Comparison of ENCODE assay signal across 22 mouse cellular contexts in genomic region chr7:24621193-24621592, GRCm38 (mm10). TPM values are rescaled to one million over a fixed set of nuclear protein-coding genes. Genes with fewer than 3 reads are reported as not detected.
DNase-seq lines count a peak whose midpoint lies in the region; ATAC-seq and TF ChIP-seq lines count a peak whose summit lies in the region.
"Had no signal": no experiment of that assay in that cellular context is flagged by ENCODE, and none has a peak within 500 bp of the region (broad histone marks: within the 10 kb centered on the region; RNA-seq: fewer than 3 reads in every experiment).

No protein-coding gene starts in this region.

- no peaks in the 10 kb centered on the region for H3K9me3 ChIP-seq in forebrain, postnatal 0 days (ENCODE audit: low read length)
- peaks cover 5% of the 10 kb centered on the region; the same call in 1 of the 2 replicates for H3K9me3 ChIP-seq in forebrain, embryonic 12.5 days
- H3K9me3 ChIP-seq: lung, embryonic 15.5 days had no signal

- TF ChIP-seq POLR2A in testis, adult 2 months (IDR thresholded peaks at IDR 0.05; ENCODE audit: control insufficient read depth, low read depth, low read length) = no peak

- H3K4me3 ChIP-seq in forebrain, postnatal 0 days (ENCODE audit: low read depth, low read length) = no peak overlapping the region
- no peak overlapping the region for H3K4me3 ChIP-seq in forebrain, embryonic 12.5 days (replicated peaks)
- no peak overlapping the region for H3K4me3 ChIP-seq in left cerebral cortex, adult 2 months
- no peak overlapping the region for H3K4me3 ChIP-seq in testis, adult 2 months (ENCODE audit: control insufficient read depth, low read depth, low read length)
- H3K4me3 ChIP-seq: heart, embryonic 10.5 days; lung, embryonic 15.5 days; myocyte had no signal

- no peak for ATAC-seq in forebrain, postnatal 0 days
- ATAC-seq in forebrain, embryonic 12.5 days (ENCODE audit: low FRiP score) = no peak
- ATAC-seq: forebrain, embryonic 16.5 days; intestine, embryonic 16.5 days had no signal

- no peak overlapping the region for H3K4me2 ChIP-seq in forebrain, postnatal 0 days (ENCODE audit: low read depth)
- no peak overlapping the region for H3K4me2 ChIP-seq in forebrain, embryonic 12.5 days
- H3K4me2 ChIP-seq: lung, embryonic 15.5 days had no signal

- 84% methylated on average over 3 of the region's 3 CpGs for WGBS in forebrain, postnatal 0 days
- WGBS in forebrain, embryonic 12.5 days = 85% methylated on average over 3 of the region's 3 CpGs

- H3K27me3 ChIP-seq in forebrain, postnatal 0 days (ENCODE audit: insufficient read depth, low read length) = no peaks in the 10 kb centered on the region
- peaks cover 2% of the 10 kb centered on the region; the same call in 1 of the 2 replicates for H3K27me3 ChIP-seq in forebrain, embryonic 12.5 days
- H3K27me3 ChIP-seq in testis, adult 2 months (ENCODE audit: control insufficient read depth, insufficient read depth, low read length) = no peaks in the 10 kb centered on the region
- no peaks in the 10 kb centered on the region for H3K27me3 ChIP-seq in splenic B cell, adult 2 months (ENCODE audit: control insufficient read depth, insufficient read depth, low read length, poor library complexity, severe bottlenecking)
- H3K27me3 ChIP-seq: lung, embryonic 15.5 days had no signal

- no peaks in the 10 kb centered on the region for H3K36me3 ChIP-seq in forebrain, postnatal 0 days (ENCODE audit: insufficient read depth)
- H3K36me3 ChIP-seq in forebrain, embryonic 12.5 days (replicated peaks) = no peaks in the 10 kb centered on the region
- H3K36me3 ChIP-seq in testis, adult 2 months (ENCODE audit: control insufficient read depth, insufficient read depth, low read length) = no peaks in the 10 kb centered on the region
- H3K36me3 ChIP-seq in splenic B cell, adult 2 months (ENCODE audit: control insufficient read depth, insufficient read depth, low read length, poor library complexity, severe bottlenecking) = peaks cover 21% of the 10 kb centered on the region
- H3K36me3 ChIP-seq: heart, embryonic 10.5 days; lung, embryonic 15.5 days had no signal

- DNase-seq in forebrain, postnatal 0 days = no peak
- no peak for DNase-seq in left cerebral cortex, adult 2 months (ENCODE audit: extremely low spot score in 1 of 2, low spot score in 2 of 2)
- no peak for DNase-seq in left cerebral cortex, adult 9 months (ENCODE audit: low spot score in 2 of 2)
- DNase-seq in testis, postnatal 10 days (ENCODE audit: low spot score) = no peak
- peak; percentile 48 for DNase-seq in splenic B cell, adult 2 months (ENCODE audit: low read depth, low spot score)
- DNase-seq in left cerebral cortex, postnatal 25 days (ENCODE audit: low spot score in 2 of 2) = no peak
- DNase-seq: cerebellum, postnatal 14 days; kidney, postnatal 36 days; right cerebral cortex, adult 18-20 months had no signal

- peak; percentile 32 for TF ChIP-seq CTCF in forebrain, postnatal 0 days (IDR thresholded peaks at IDR 0.05; ENCODE audit: low read depth)
- TF ChIP-seq CTCF in left cerebral cortex, adult 2 months (IDR thresholded peaks at IDR 0.05) = peak; percentile 34; the same call in 1 of the 2 replicates
- TF ChIP-seq CTCF in testis, adult 2 months (IDR thresholded peaks at IDR 0.05; ENCODE audit: control insufficient read depth, insufficient read depth, insufficient replicate concordance, low read depth, low read length) = peak; percentile 3; the same call in 1 of the 2 replicates

- no peak overlapping the region for H3K9ac ChIP-seq in forebrain, postnatal 0 days
- H3K9ac ChIP-seq in forebrain, embryonic 12.5 days = no peak overlapping the region
- H3K9ac ChIP-seq: lung, embryonic 15.5 days had no signal

- H3K4me1 ChIP-seq in forebrain, postnatal 0 days (ENCODE audit: insufficient read depth) = no peaks in the 10 kb centered on the region
- H3K4me1 ChIP-seq in forebrain, embryonic 12.5 days = 0 out of 2 replicates have a peak, but pooled peaks cover 2% of the 10 kb centered on the region
- peaks cover 10% of the 10 kb centered on the region for H3K4me1 ChIP-seq in testis, adult 2 months (ENCODE audit: control insufficient read depth, insufficient read depth, low read length)
- H3K4me1 ChIP-seq: heart, embryonic 10.5 days; lung, embryonic 15.5 days had no signal

- no peak overlapping the region for H3K27ac ChIP-seq in forebrain, postnatal 0 days (ENCODE audit: low read depth, low read length)
- no peak overlapping the region for H3K27ac ChIP-seq in forebrain, embryonic 12.5 days
- no peak overlapping the region for H3K27ac ChIP-seq in left cerebral cortex, adult 2 months
- no peak overlapping the region for H3K27ac ChIP-seq in testis, adult 2 months (ENCODE audit: control insufficient read depth, insufficient read depth, low read depth, low read length)
- H3K27ac ChIP-seq: heart, embryonic 10.5 days; lung, embryonic 15.5 days had no signal

- intact Hi-C loops in left cerebral cortex, adult 2 months (cut with DNase I) = loop anchor here (10.0 kb wide), 1 partner anchor 314 kb away; no protein-coding TSS in a partner anchor
- intact Hi-C loops in left cerebral cortex, postnatal 25 days (cut with DNase I) = no loop called here

RNA-seq across cellular contexts. Expression of gene Phldb3, which starts 10.6 kb away (rescaled TPM):
- 0.15 TPM in 1 of 2 replicates, not detected in the other for total RNA-seq in forebrain, postnatal 0 days (2014; rRNA removed)
- polyA plus RNA-seq in forebrain, postnatal 0 days (2015; fragmentation: Nextera tagmentation; extraction: Ambion mirVana) = not detected in 2 replicates
- polyA plus RNA-seq in forebrain, embryonic 12.5 days (2016; fragmentation: Nextera tagmentation; extraction: Ambion mirVana) = not detected in 2 replicates
- total RNA-seq in left cerebral cortex, adult 2 months (2021) = not detected
- 0.52 and 0.85 TPM in 2 replicates for polyA plus RNA-seq in testis, adult 2 months (2012; rRNA removed)
- total RNA-seq in left cerebral cortex, postnatal 25 days (2021) = under 1 TPM; 0.16 to 0.27 TPM
- polyA plus RNA-seq: forebrain, embryonic 16.5 days; heart, embryonic 10.5 days had no signal

RNA-seq across cellular contexts. Expression of gene Lypd3, which starts 15.2 kb away (rescaled TPM):
- total RNA-seq in forebrain, postnatal 0 days (2014; rRNA removed) = 0.23 and 0.33 TPM in 2 replicates
- 0.67 and 1.3 TPM in 2 replicates for polyA plus RNA-seq in forebrain, postnatal 0 days (2015; fragmentation: Nextera tagmentation; extraction: Ambion mirVana)
- polyA plus RNA-seq in forebrain, embryonic 12.5 days (2016; fragmentation: Nextera tagmentation; extraction: Ambion mirVana) = 0.42 and 0.56 TPM in 2 replicates
- total RNA-seq in left cerebral cortex, adult 2 months (2021) = under 1 TPM; 0.20 to 0.63 TPM
- 0.06 and 0.16 TPM in 2 replicates for polyA plus RNA-seq in testis, adult 2 months (2012; rRNA removed)
- under 1 TPM; 0.73 to 0.92 TPM for total RNA-seq in left cerebral cortex, postnatal 25 days (2021)
- total RNA-seq: gastrocnemius, adult 8-10 months; hematopoietic stem cell, adult 5-6 weeks had no signal
- polyA plus RNA-seq: myocyte; spleen, adult 2 months had no signal

RNA-seq across cellular contexts. Expression of gene Zfp575, which starts 33.8 kb away (rescaled TPM):
- 0.38 and 1.2 TPM in 2 replicates for total RNA-seq in forebrain, postnatal 0 days (2014; rRNA removed)
- polyA plus RNA-seq in forebrain, postnatal 0 days (2015; fragmentation: Nextera tagmentation; extraction: Ambion mirVana) = 19.4 and 24.8 TPM in 2 replicates
- polyA plus RNA-seq in forebrain, embryonic 12.5 days (2016; fragmentation: Nextera tagmentation; extraction: Ambion mirVana) = 3.1 and 3.5 TPM in 2 replicates
- total RNA-seq in left cerebral cortex, adult 2 months (2021) = 1 to 10 TPM; 6.8 to 6.9 TPM
- polyA plus RNA-seq in testis, adult 2 months (2012; rRNA removed) = 0.04 and 0.06 TPM in 2 replicates
- total RNA-seq in left cerebral cortex, postnatal 25 days (2021) = 1 to 10 TPM; 6.7 TPM
- total RNA-seq: hematopoietic stem cell, adult 5-6 weeks had no signal

RNA-seq across cellular contexts. Expression of gene Ethe1, which starts 33.9 kb away (rescaled TPM):
- 24.2 and 25.8 TPM in 2 replicates for total RNA-seq in forebrain, postnatal 0 days (2014; rRNA removed)
- polyA plus RNA-seq in forebrain, postnatal 0 days (2015; fragmentation: Nextera tagmentation; extraction: Ambion mirVana) = 24.3 and 26.8 TPM in 2 replicates
- 15.3 and 15.7 TPM in 2 replicates for polyA plus RNA-seq in forebrain, embryonic 12.5 days (2016; fragmentation: Nextera tagmentation; extraction: Ambion mirVana)
- 10 to 100 TPM; 14.4 to 14.6 TPM for total RNA-seq in left cerebral cortex, adult 2 months (2021)
- polyA plus RNA-seq in testis, adult 2 months (2012; rRNA removed) = 1.3 and 1.5 TPM in 2 replicates
- 10 to 100 TPM; 11.1 to 13.2 TPM for total RNA-seq in left cerebral cortex, postnatal 25 days (2021)

RNA-seq across cellular contexts. Expression of gene Tex101, which starts 55.3 kb away (rescaled TPM):
- not detected in 2 replicates for total RNA-seq in forebrain, postnatal 0 days (2014; rRNA removed)
- polyA plus RNA-seq in forebrain, postnatal 0 days (2015; fragmentation: Nextera tagmentation; extraction: Ambion mirVana) = not detected in 2 replicates
- not detected in 2 replicates for polyA plus RNA-seq in forebrain, embryonic 12.5 days (2016; fragmentation: Nextera tagmentation; extraction: Ambion mirVana)
- total RNA-seq in left cerebral cortex, adult 2 months (2021) = not detected
- 418 and 545 TPM in 2 replicates for polyA plus RNA-seq in testis, adult 2 months (2012; rRNA removed)
- not detected for total RNA-seq in left cerebral cortex, postnatal 25 days (2021)
- total RNA-seq: gastrocnemius, adult 8-10 months; hematopoietic stem cell, adult 5-6 weeks; layer of hippocampus, postnatal 25 days had no signal
- polyA plus RNA-seq: forebrain, embryonic 16.5 days; heart, embryonic 10.5 days; limb, embryonic 11.5 days; lung, embryonic 15.5 days; myocyte; spleen, adult 2 months; urinary bladder, adult 2 months had no signal
